Mouse (Mus musculus): ENCODE data around the gene Adipoq.

Gene Adipoq

GRCm38 (mm10) chr16:23196296-23196695 lies 50.0 kb downstream of the Adipoq start:
- in situ Hi-C loops (cut with MboI; ENCODE audit: low sequenced_read_pairs) = no loop called here

- in situ Hi-C loops (cut with MboI; ENCODE audit: low sequenced_read_pairs) = no loop called here
These were observed 50.5 kb downstream of the Adipoq start for GRCm38 (mm10) chr16:23196791-23197190.

GRCm38 (mm10) chr16:23201498-23201897 lies 55.2 kb downstream of the Adipoq start:
- in situ Hi-C loops (cut with MboI; ENCODE audit: low sequenced_read_pairs) = no loop called here

All from CH12F3 (cell line).